Mouse (Mus musculus) lung, postnatal 0 days (tissue): ENCODE measurements around the gene Pdxk.

Experiments
- CTCF ChIP-seq: IDR thresholded peaks from 2 replicates; pipeline ENCODE4 v1.5.1; 2016; ENCODE audit warnings: antibody characterized with exemption, mild to moderate bottlenecking
- EP300 ChIP-seq: IDR thresholded peaks from 2 replicates; pipeline ENCODE4 v1.6.1; 2016; ENCODE audit warnings: antibody characterized with exemption, mild to moderate bottlenecking, control low read depth

DNA sequence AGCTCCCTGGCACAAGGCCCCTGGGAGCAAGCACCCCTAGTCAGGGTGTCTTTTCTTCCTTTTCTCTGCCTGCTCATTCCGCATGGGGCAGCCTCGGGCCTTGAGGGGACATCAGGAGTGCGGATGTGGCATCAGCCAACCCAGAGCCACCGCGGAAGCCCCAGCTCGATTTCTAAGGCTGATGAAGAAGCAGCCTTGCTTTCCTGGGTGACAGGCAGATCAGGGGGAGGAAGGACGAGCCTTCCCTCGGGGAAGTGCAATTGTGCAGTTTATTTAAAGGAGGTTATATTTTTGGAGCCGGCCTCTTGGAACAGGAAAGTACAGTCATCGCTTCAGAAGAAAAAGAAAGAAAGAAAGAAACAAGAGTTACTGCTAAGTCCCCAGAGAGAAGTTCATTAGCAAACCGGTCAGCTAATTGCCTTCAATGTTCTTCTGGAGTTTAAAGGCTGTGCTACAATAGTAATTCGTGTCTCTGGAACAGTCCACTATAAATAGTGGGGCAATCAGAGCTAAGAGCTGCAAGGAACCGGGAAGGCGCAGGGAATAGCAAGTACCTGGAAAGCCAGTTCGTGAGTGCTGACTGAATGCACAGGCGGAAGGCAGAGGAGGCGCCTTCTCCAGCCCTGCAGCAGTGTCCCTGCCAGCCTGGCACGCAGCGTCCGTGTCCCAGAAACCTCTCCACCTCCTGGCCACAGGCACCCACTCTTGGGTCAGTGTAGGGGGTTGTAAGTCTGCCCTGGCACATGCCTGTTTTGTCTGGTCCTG lies 76.4 kb downstream of the Pdxk start:
- TF ChIP-seq EP300 = no peak
- no peak for TF ChIP-seq CTCF
